Mouse (Mus musculus) forelimb bud, embryonic 11.5 days (tissue): ENCODE data around the gene Sh2d5.

Source experiments
- DNase-seq: peaks from one replicate; pipeline ENCODE4 v3.0.0-alpha.2; 2012; ENCODE audit warnings: low read depth, low spot score

Gene Sh2d5

DNA sequence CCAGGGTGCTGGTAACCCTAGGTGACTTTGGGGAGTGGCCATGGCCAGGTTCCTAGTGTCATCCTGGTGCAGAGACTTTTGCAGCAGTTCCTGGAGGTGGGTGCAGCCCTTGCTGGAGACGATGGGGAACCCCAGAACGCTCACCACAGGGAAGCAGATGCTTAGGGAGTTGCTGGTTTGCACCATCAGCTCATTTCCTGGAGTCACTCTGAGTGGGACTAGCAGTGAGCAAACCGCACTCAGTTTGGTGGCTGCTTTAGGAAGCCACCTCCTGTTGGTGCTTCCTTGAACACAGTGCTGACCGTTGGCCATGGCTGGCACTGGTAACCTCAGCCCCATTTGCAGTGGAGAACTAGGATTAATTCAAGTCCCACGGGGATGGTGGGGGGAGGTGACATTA, 9.3 kb downstream of the Sh2d5 start:
- no peak for DNase-seq

DNA sequence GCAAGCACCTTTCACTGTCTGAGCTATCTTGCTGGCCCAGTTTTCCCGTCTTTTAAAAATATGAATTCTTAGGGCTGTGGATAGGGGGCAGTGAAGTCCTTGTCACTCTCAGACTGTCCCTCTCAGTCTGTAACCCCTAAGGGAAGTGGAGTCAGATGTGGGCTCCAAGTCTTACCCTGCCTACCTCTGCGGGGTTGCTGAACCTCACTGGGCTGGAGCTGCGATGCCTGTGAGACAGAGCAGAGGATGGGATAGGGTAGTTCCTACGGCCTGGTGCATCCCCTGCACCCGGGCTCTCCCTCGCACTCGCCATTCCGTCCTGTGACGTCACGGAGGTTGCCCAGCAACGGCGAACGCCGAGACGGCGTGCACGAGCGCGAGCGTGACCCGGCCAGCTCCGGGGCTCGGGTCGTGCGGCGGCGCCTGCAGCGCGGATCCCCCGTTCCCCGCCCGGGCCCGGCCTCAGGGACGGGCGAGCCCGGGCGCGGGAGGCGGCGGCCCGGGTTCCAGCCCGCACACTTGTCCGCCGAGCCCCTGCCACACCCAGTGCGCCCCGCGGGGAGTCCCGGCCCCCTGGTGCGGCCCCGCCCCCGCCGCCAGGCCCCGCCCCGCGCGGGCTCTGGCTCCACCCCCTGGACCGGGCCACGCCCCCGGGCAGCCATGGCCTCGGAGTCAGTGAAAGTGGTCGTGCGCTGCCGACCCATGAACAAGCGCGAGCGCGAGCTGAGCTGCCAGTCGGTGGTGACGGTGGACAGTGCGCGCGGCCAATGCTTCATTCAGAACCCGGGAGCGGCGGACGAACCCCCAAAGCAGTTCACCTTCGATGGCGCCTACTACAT, 11.9 kb downstream of the Sh2d5 start:
- peak; percentile 88 for DNase-seq

DNA sequence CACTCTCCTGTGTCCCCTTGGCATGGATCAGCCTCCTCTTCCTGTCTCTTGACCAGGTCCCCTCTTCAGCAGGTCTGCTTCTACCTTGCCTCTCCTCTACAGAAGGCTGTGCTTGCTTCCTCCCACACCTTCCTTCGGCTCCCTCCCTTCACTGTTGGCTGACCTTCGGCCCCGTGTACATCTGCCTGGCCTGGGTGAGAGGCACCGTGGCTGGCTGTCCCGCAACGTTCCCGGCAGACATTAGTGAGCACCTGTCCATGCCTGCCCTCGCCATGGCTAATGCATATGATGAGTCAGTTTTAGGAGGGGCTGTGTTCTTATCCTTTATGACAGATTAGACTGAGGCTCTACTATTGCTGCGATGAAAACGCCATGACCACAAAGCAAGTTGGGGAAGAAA, 17.7 kb downstream of the Sh2d5 start:
- no peak for DNase-seq

DNA sequence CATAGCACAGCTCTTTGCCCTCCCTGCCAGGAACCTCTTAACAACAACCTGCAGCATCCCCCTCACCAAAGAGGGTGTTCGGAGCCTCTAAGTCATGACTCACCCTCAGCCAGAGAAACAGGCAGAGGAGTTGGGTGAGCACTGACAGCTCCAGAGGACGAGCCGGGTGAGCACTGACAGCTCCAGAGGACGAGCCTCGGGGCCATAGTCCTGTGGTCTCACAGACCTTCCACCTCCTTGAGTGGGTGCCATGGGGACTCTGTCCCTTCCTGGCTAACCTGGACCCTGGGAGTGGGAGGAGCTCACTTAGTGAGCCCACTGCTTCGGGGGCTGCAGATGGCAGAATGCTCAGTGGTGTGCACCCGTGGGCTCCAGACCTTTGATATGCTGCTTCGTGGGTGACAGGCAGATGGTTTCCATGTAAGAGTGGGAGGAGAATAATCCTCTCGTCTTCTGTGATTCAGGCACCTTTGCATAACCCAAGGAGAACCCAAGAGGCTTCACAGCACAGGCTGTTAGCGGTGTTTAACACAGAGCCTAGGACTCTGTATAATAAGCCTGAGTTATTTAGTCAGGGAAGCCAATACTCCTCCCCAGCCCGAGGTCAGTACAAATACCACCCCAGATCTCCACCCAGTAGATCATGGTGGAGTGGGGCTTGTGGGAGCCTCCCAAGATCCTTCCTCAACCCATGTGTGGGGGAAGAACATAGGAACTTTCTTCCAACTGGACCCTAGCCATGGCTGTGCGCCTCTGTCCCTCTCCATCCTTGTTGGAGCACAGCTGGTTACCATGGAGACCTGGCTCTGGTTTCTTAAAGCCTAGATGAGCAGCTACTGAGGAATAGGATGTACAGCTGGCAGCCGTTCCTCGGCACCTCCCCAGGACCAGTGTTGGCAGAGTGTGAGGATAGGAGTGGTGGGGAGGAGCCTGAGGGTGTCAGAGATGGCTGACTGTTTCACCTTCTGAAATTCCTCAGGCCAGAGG, 22.1 kb downstream of the Sh2d5 start:
- no peak for DNase-seq

DNA sequence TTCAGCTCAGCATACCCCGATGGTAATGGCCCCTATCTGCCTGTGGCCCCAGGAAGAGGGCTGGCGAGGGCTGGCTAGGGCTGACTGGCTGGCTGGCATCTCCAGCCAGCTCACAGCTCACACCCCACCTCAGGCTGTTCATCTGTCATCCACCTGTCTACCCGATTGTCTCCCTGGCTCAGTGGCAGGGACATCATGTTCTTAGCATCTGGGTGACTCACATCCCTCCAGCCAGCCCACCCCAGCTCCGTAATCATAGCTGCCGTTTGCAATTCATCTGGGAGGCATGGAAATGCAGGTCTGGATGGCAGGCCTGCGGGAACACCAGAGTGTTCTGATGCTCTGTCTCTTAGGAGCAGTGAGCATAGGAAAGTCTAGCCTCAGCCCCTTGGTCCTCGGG, 28.1 kb downstream of the Sh2d5 start:
- DNase-seq, result no peak

DNA sequence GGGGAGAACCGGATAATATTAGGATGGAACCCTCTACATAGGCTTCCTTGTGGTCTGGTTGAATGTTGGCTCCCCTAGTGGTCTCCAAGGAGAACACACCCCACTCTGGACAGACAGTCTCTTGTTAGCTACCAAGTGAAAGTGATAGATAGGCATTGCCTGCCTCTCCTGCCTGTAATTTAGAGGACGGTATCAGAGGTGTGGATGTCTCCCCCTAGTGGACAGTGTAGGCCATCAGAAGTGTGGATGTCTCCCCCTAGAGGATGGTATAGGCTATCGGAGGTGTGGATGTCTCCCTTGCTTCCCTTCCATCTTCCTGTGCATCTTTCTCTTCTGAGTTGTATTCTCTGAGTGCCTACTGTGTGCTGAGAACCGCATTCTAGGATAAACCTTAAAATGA, 32.6 kb downstream of the Sh2d5 start:
- DNase-seq, result peak; percentile 84

DNA sequence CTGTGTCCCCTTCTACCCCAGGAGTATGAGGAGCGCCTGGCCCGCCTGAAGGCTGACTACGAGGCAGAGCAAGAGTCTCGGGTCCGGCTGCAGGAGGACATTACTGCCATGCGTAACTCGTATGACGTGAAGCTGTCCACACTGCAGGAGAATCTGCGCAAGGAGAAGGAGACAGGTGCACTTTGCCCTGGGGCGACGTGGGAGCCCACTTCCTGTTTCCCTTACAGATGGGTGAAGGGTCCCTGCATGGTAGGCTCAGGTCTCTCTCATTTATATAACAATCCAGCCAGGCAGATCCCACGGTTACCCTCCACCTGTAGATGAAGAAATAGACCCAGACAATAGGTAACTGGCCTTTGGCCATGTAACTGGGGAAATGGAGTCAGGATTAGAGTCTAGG, 36.2 kb downstream of the Sh2d5 start:
- DNase-seq, result no peak

DNA sequence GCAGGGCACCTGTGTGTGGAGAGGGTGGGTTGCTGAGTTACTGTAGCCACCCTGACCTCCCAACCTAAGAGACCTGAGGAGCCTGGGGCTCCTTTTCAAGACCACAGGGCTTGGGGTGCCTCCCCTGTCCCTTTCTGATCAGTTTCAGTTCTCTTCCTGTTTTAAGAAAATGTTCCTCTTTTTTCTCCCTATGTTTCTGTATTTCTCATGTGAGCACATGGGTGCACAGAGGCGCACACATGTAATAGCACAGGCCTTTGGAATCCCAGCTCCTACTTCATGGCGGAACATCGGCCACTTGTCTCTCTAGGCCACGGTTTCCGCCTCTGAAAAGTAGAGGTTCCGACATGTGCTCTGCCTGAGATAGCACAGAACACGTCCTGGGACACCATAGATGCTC, 38.5 kb downstream of the Sh2d5 start:
- DNase-seq, result no peak

DNA sequence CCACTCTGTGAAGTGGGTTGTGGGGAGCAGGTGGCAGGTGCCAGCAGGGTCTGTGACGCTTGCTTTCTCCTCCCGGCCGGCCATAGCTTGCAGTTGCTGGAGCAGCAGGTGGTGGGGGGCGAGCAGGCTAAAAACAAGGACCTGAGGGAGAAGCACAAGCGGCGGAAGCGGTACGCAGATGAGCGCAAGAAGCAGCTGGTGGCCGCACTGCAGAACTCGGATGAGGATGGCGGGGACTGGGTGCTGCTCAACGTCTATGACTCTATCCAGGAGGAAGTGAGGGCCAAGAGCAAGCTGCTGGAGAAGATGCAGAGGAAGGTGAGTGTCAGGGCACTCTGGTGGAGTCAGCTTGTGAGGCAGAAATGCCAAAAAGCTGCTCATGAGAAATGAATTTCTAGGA, 41.8 kb downstream of the Sh2d5 start:
- no peak for DNase-seq

DNA sequence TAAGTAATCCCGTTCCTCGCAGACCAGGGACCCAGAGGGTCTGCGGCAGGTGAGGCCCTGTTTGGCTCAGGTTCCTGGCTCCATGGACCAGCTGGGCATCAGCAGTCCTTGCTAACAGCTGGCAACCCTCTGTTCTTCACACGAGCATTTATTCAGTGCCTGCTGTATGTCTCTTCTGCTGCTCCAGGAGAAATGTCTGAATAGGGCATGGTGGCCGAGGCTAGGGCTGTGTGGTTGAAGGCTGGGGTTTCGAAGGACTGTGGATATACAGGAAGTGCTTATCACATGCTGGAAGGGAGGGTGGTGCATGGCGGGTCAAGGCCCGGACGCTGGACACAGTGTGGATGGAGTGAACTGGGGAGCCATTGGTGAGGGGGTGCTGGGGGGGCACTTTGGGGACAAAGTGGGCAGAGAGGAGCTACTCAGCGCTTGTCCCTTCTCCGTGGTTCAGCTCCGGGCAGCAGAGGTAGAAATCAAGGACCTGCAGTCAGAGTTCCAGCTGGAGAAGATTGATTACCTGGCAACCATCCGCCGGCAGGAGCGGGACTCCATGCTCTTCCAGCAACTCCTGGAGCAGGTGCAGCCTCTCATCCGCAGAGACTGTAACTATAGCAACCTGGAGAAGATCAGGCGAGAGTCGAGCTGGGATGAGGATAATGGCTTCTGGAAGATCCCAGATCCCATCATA, 43.2 kb downstream of the Sh2d5 start:
- no peak for DNase-seq

DNA sequence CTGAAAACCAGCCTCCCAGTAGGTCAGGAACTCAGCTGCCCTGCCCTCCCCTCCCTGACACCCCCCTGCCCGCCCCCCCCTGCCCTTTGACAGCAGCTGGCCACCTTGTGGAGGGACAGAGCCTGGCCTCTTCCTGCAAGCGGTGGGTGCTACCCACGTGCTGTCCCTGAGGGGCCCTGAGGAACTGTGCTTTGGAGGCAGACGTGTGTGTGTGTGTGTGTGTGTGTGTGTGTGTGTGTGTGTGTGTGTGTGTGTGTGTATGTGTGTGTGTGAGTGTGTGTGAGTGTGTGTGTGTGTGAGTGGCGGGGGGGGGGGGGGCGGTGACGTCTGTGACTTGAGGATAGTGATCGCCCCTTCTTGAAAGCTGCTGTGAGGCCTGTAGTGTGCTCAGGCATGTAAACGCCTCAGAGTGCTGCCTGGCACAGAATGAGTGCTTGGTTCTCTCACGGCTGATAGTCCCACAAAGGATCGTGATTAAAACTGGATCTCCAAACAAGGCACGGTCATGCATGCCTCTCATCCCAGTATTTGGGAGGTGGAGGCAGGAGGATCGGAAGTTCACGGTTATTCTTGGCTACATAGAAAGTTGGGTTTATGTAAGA, 43.8 kb downstream of the Sh2d5 start:
- DNase-seq, result no peak

DNA sequence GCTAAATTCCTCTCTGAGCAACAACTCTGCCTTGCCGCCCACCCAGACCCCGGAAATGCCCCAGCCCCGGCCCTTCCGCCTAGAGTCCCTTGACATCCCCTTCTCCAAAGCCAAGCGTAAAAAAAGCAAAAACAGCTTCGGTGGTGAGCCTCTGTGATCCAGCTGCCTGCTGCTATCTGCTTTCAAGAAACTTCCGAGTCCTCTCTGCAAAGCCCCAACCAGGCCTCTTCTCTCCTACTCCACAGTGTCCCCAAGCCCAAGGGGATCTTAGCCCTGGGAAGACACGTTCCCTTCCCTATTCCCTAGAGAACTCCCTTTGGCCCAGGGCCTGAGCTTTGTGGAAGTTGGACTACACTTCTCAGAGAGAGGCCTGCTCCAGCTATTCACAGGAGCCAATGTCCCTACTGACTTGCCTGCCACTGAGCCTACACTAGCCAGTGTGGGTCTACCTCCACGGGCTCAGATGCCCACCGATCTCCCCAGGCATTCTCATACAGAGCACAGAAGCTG, 51.1 kb downstream of the Sh2d5 start:
- no peak for DNase-seq

DNA sequence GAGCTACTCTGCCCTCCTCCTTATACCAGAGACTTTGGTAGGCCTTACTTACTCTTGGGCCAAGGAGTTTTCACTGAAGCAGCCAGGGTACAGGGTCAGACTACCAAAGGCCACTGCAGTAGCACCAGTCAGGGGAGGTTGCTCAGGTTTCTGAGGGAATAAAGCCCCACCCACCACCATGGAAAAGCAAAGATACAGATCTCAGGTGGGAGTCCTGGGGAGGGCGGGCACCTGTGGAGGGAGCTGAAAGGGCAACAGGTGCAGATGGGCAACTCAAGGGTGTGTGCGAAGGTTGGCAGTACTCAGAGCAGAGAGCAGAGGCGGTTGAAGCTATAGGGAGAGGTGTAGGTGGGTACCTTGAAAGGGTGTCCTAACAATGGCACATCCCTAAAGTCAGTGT, 52.8 kb downstream of the Sh2d5 start:
- no peak for DNase-seq

DNA sequence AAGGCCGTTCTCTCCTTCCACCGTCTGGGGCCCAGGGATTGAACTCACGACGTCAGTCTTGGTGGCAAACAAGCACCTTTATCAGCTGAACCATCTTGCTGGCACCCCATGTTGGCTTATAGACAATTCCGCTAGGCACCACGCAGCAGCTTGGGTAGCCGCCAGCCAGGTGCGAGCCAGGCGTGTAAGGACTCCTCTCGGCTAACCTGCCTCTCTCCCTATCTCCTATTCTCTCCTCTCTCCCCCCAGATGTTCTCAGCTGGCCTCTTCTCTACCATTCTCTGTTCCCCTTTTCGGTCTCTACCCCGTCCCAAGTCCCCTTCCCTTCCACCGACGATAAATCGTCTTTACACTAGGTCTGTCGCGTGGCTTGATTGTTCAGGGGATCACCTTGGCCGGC, 53.5 kb downstream of the Sh2d5 start:
- DNase-seq, result no peak

DNA sequence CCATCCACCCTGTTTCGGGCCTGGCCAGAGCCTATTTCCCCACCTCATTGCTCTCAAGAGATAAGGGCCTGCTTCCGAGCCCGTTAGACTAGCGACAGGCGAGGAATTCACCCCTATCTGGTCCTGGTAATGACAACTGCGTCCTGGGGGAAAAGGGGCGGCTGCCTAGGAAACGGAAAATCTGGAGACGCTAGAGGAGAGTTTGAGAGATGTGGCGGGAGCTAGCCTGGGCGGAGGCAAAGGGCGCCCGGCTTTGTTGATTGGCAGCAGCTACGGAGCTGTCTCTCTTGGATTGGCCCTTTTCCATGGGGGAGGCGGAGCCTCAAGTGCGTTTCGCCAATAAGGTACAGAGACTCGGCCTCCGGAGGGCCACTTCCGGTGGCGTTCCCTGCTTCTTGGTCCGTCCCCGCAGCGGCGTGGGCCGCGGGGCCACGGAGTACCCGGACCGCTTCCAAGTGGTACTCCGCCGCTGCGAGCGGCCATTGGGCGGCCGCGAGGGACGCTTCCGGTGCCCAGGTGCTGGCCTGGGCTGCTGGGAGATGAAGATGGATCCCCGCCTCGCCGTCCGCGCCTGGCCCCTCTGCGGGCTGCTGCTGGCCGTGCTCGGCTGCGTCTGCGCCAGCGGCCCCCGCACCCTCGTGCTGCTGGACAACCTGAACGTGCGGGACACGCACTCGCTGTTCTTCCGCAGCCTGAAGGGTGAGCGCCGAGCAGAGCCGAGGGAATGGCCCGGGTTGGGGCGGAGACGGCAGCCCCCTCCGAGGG, 54.3 kb downstream of the Sh2d5 start, which contains the start of gene Ddost:
TSS of gene Ddost (plus strand) at position 391 of the 765 bp plus-strand sequence.
- peak; percentile 100 for DNase-seq

DNA sequence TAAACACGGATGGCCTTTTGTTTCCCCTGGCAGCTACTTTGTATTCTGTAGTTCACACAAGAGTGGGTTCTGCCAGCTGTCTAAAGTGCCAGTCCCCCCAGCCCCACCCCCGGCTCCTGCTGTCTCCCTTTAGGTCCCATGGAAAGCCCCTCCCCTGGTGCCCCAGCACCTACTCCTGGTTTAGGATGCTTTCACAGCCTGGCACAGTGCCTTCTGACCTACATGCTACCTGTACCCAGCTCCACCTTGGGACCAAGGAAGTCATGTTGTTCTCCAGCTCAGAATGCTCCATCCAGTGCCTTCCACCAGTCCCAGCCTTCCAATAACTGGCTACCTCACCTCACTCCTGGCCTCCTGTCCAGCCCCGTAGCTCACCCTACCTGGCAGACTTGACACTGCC, 56.8 kb downstream of the Sh2d5 start:
- DNase-seq, result no peak

DNA sequence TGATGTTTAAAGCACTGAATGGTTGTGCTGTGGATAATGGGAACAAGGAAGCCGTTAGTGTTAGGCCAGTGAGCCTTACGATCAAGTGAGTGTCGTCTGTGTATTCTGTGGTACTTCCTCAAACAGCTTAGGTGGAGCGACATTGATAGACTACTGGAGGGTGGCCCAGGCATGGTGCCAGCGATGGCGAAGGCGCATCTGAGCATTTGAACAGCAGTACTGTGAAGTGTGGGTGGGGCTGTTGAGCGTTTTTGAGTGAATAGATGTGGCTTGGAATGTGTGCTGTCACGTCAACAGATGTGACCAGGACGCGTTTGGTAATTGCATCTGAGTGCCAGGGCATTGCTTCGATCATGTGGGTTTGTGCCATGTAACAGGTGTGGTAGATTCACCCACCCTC, 57.5 kb downstream of the Sh2d5 start:
- no peak for DNase-seq

DNA sequence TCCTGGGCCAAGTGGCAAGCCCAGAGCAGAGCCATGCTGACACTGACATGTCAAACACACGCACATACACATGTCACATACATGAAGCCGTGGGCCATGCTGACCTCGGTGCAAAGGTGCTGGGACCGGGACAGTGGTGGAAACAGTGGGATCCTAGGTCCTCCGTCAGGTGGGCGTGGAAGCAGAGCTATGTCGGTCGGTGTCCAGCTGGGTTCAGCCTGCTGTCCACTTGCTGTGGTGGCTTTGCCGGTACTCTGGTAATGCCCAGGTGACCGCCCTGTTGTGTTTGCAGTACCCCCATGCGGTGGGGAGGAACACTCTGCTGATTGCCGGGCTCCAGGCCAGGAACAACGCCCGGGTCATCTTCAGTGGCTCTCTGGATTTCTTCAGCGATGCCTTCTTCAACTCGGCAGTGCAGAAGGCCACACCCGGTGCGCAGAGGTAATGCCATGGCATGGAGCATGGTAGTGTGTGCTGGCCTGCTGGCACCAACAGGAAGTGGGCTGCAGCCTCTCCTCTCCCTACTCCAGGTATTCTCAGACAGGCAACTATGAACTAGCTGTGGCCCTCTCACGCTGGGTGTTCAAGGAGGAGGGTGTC, 60.2 kb downstream of the Sh2d5 start:
- DNase-seq, result no peak
